Mouse (Mus musculus): Measurements from ENCODE around the gene Olfr224. TPM values are rescaled to one million over a fixed set of nuclear protein-coding genes. Genes with fewer than 3 reads are reported as not detected.
"Not testable (repeated sequence)": the region's sequence is repeated elsewhere in the genome, so short reads cannot be mapped to it uniquely, and the experiment has no call there.

Gene Olfr224
- polyA plus RNA-seq, 2 experiments, result 0.15 TPM; not detected in 1

- no peak overlapping the region for H3K4me2 ChIP-seq (replicated peaks; ENCODE audit: low read depth, low read length, severe bottlenecking)
- no peak overlapping the region for H3K9ac ChIP-seq (ENCODE audit: low read depth, low read length, severe bottlenecking)
- no peak for TF ChIP-seq POLR2A (IDR thresholded peaks at IDR 0.05; ENCODE audit: borderline replicate concordance, extremely low read depth, insufficient read depth, insufficient read length)
- ATAC-seq (ENCODE audit: low FRiP score, low read depth) (no peak), DNase-seq (ENCODE audit: low spot score) (no peak)
- H3K36me3 ChIP-seq (ENCODE audit: control insufficient read depth, insufficient read depth, low read length), result no peaks in the 10 kb centered on the region
- no peaks in the 10 kb centered on the region for H3K27me3 ChIP-seq (ENCODE audit: control insufficient read depth, insufficient read depth, low read length)
- 70% methylated on average over 7 of the region's 7 CpGs for WGBS
- no peak overlapping the region for H3K27ac ChIP-seq (replicated peaks; ENCODE audit: low read depth, low read length)
- H3K4me3 ChIP-seq (replicated peaks; ENCODE audit: low read length), result no peak overlapping the region
- no peaks in the 10 kb centered on the region for H3K9me3 ChIP-seq (ENCODE audit: control insufficient read depth, low read length)
- H3K4me1 ChIP-seq (ENCODE audit: control insufficient read depth, insufficient read depth, low read length), result no peaks in the 10 kb centered on the region
These were observed 17.6 kb upstream of the Olfr224 start for GRCm38 (mm10) chr11:58587898-58588348.

GRCm38 (mm10) chr11:58578636-58579035 is 8.3 kb upstream of the Olfr224 start:
- Histone ChIP-seq H3K9me3 (ENCODE audit: control insufficient read depth, low read length) (no peaks in the 10 kb centered on the region), H3K36me3 (ENCODE audit: control insufficient read depth, insufficient read depth, low read length) (no peaks in the 10 kb centered on the region), H3K27me3 (ENCODE audit: control insufficient read depth, insufficient read depth, low read length) (no peaks in the 10 kb centered on the region), H3K27ac (replicated peaks; ENCODE audit: low read depth, low read length) (no peak overlapping the region), H3K4me3 (replicated peaks; ENCODE audit: low read length) (no peak overlapping the region), H3K4me2 (replicated peaks; ENCODE audit: low read depth, low read length, severe bottlenecking) (no peak overlapping the region), H3K4me1 (ENCODE audit: control insufficient read depth, insufficient read depth, low read length) (no peaks in the 10 kb centered on the region), H3K9ac (ENCODE audit: low read depth, low read length, severe bottlenecking) (no peak overlapping the region)
- ATAC-seq (ENCODE audit: low FRiP score, low read depth) (no peak), DNase-seq (ENCODE audit: low spot score) (no peak)
- WGBS, result 71% methylated on average over 8 of the region's 8 CpGs
- TF ChIP-seq POLR2A (IDR thresholded peaks at IDR 0.05; ENCODE audit: borderline replicate concordance, extremely low read depth, insufficient read depth, insufficient read length), result no peak

- TF ChIP-seq POLR2A (IDR thresholded peaks at IDR 0.05; ENCODE audit: borderline replicate concordance, extremely low read depth, insufficient read depth, insufficient read length), result no peak
- H3K9me3 ChIP-seq (ENCODE audit: control insufficient read depth, low read length), result no peaks in the 10 kb centered on the region
- no peaks in the 10 kb centered on the region for H3K36me3 ChIP-seq (ENCODE audit: control insufficient read depth, insufficient read depth, low read length)
- H3K27ac ChIP-seq (replicated peaks; ENCODE audit: low read depth, low read length), result no peak within 1 kb of the TSS
- no peak for ATAC-seq (ENCODE audit: low FRiP score, low read depth)
- H3K27me3 ChIP-seq (ENCODE audit: control insufficient read depth, insufficient read depth, low read length), result no peaks in the 10 kb centered on the region
- WGBS, result 88% methylated on average over 1 of the region's 1 CpGs
- H3K9ac ChIP-seq (ENCODE audit: low read depth, low read length, severe bottlenecking), result no peak within 1 kb of the TSS
- H3K4me3 ChIP-seq (replicated peaks; ENCODE audit: low read length), result no peak within 1 kb of the TSS
- no peaks in the 10 kb centered on the region for H3K4me1 ChIP-seq (ENCODE audit: control insufficient read depth, insufficient read depth, low read length)
- no peak for DNase-seq (ENCODE audit: low spot score)
- H3K4me2 ChIP-seq (replicated peaks; ENCODE audit: low read depth, low read length, severe bottlenecking), result no peak within 1 kb of the TSS
These were observed 7.1 kb upstream of the Olfr224 start, which contains the start of gene Olfr325 for GRCm38 (mm10) chr11:58577430-58577829. TSS of gene Olfr325 (plus strand) at chr11:58577730.

- Histone ChIP-seq H3K4me3 (replicated peaks; ENCODE audit: low read length) (no peak within 1 kb of the TSS), H3K27ac (replicated peaks; ENCODE audit: low read depth, low read length) (no peak within 1 kb of the TSS), H3K9ac (ENCODE audit: low read depth, low read length, severe bottlenecking) (no peak within 1 kb of the TSS), H3K4me2 (replicated peaks; ENCODE audit: low read depth, low read length, severe bottlenecking) (no peak within 1 kb of the TSS), H3K27me3 (ENCODE audit: control insufficient read depth, insufficient read depth, low read length) (no peaks in the 10 kb centered on the region), H3K36me3 (ENCODE audit: control insufficient read depth, insufficient read depth, low read length) (no peaks in the 10 kb centered on the region), H3K4me1 (ENCODE audit: control insufficient read depth, insufficient read depth, low read length) (no peaks in the 10 kb centered on the region), H3K9me3 (ENCODE audit: control insufficient read depth, low read length) (no peaks in the 10 kb centered on the region)
- ATAC-seq (ENCODE audit: low FRiP score, low read depth) (no peak), DNase-seq (ENCODE audit: low spot score) (no peak)
- 73% methylated on average over 1 of the region's 1 CpGs for WGBS
- no peak for TF ChIP-seq POLR2A (IDR thresholded peaks at IDR 0.05; ENCODE audit: borderline replicate concordance, extremely low read depth, insufficient read depth, insufficient read length)
These were observed 14.8 kb downstream of the Olfr224 start, which contains the start of gene Olfr328 for GRCm38 (mm10) chr11:58555536-58555935. TSS of gene Olfr328 (minus strand) at chr11:58555636.

- H3K4me1 ChIP-seq (ENCODE audit: control insufficient read depth, insufficient read depth, low read length), result no peaks in the 10 kb centered on the region
- H3K4me3 ChIP-seq (replicated peaks; ENCODE audit: low read length), result no peak within 1 kb of the TSS
- H3K9ac ChIP-seq (ENCODE audit: low read depth, low read length, severe bottlenecking), result no peak within 1 kb of the TSS
- 81% methylated on average over 5 of the region's 5 CpGs for WGBS
- no peak within 1 kb of the TSS for H3K4me2 ChIP-seq (replicated peaks; ENCODE audit: low read depth, low read length, severe bottlenecking)
- DNase-seq (ENCODE audit: low spot score) (peak; percentile 11), ATAC-seq (ENCODE audit: low FRiP score, low read depth) (no peak)
- no peaks in the 10 kb centered on the region for H3K36me3 ChIP-seq (ENCODE audit: control insufficient read depth, insufficient read depth, low read length)
- H3K27ac ChIP-seq (replicated peaks; ENCODE audit: low read depth, low read length), result no peak within 1 kb of the TSS
- no peaks in the 10 kb centered on the region for H3K9me3 ChIP-seq (ENCODE audit: control insufficient read depth, low read length)
- no peaks in the 10 kb centered on the region for H3K27me3 ChIP-seq (ENCODE audit: control insufficient read depth, insufficient read depth, low read length)
- TF ChIP-seq POLR2A (IDR thresholded peaks at IDR 0.05; ENCODE audit: borderline replicate concordance, extremely low read depth, insufficient read depth, insufficient read length), result no peak
These were observed 24.0 kb downstream of the Olfr224 start, which contains the start of gene Olfr329-ps for GRCm38 (mm10) chr11:58546322-58546721. TSS of gene Olfr329-ps (minus strand) at chr11:58546422.

- not testable (repeated sequence) for H3K27ac ChIP-seq (replicated peaks; ENCODE audit: low read depth, low read length); ATAC-seq (ENCODE audit: low FRiP score, low read depth); DNase-seq (ENCODE audit: low spot score)
These were observed 35.6 kb downstream of the Olfr224 start, which contains the start of gene Olfr330 for GRCm38 (mm10) chr11:58534736-58535135. TSS of gene Olfr330 (minus strand) at chr11:58534836.

GRCm38 (mm10) chr11:58519756-58520155 is 50.6 kb downstream of the Olfr224 start:
- H3K27ac ChIP-seq (replicated peaks; ENCODE audit: low read depth, low read length); H3K4me2 ChIP-seq (replicated peaks; ENCODE audit: low read depth, low read length, severe bottlenecking); H3K36me3 ChIP-seq (ENCODE audit: control insufficient read depth, insufficient read depth, low read length); ATAC-seq (ENCODE audit: low FRiP score, low read depth); H3K4me1 ChIP-seq (ENCODE audit: control insufficient read depth, insufficient read depth, low read length); H3K9me3 ChIP-seq (ENCODE audit: control insufficient read depth, low read length); H3K9ac ChIP-seq (ENCODE audit: low read depth, low read length, severe bottlenecking); H3K27me3 ChIP-seq (ENCODE audit: control insufficient read depth, insufficient read depth, low read length); DNase-seq (ENCODE audit: low spot score); H3K4me3 ChIP-seq (replicated peaks; ENCODE audit: low read length): not testable (repeated sequence)
- 94% methylated on average over 6 of the region's 9 CpGs for WGBS

More at GRCm38 (mm10) chr11:58534736-58535135, 35.6 kb downstream of the Olfr224 start, which contains the start of gene Olfr330:
- H3K4me3 ChIP-seq (replicated peaks; ENCODE audit: low read length); H3K27me3 ChIP-seq (ENCODE audit: control insufficient read depth, insufficient read depth, low read length); H3K4me2 ChIP-seq (replicated peaks; ENCODE audit: low read depth, low read length, severe bottlenecking); H3K9ac ChIP-seq (ENCODE audit: low read depth, low read length, severe bottlenecking); H3K9me3 ChIP-seq (ENCODE audit: control insufficient read depth, low read length); H3K36me3 ChIP-seq (ENCODE audit: control insufficient read depth, insufficient read depth, low read length); H3K4me1 ChIP-seq (ENCODE audit: control insufficient read depth, insufficient read depth, low read length): not testable (repeated sequence)

GRCm38 (mm10) chr11:58518916-58519315 is 51.4 kb downstream of the Olfr224 start:
- WGBS, result 94% methylated on average over 15 of the region's 18 CpGs
- not testable (repeated sequence) for ATAC-seq (ENCODE audit: low FRiP score, low read depth); H3K9ac ChIP-seq (ENCODE audit: low read depth, low read length, severe bottlenecking); H3K9me3 ChIP-seq (ENCODE audit: control insufficient read depth, low read length); H3K36me3 ChIP-seq (ENCODE audit: control insufficient read depth, insufficient read depth, low read length); H3K27ac ChIP-seq (replicated peaks; ENCODE audit: low read depth, low read length); H3K4me1 ChIP-seq (ENCODE audit: control insufficient read depth, insufficient read depth, low read length); DNase-seq (ENCODE audit: low spot score); H3K4me2 ChIP-seq (replicated peaks; ENCODE audit: low read depth, low read length, severe bottlenecking); H3K27me3 ChIP-seq (ENCODE audit: control insufficient read depth, insufficient read depth, low read length); H3K4me3 ChIP-seq (replicated peaks; ENCODE audit: low read length)

Measured in limb, embryonic 14.5 days (tissue).